Mouse (Mus musculus) T-cell, adult 2 months (primary cell): ENCODE measurements around the gene Sptbn2.
A peak's percentile ranks its signal among the peaks of the same experiment; 100 is the strongest.

Experiments
- DNase-seq: peaks from one replicate; pipeline ENCODE4 v3.0.0; 2022; ENCODE audit warnings: low spot score

Sptbn2 gene

DNA sequence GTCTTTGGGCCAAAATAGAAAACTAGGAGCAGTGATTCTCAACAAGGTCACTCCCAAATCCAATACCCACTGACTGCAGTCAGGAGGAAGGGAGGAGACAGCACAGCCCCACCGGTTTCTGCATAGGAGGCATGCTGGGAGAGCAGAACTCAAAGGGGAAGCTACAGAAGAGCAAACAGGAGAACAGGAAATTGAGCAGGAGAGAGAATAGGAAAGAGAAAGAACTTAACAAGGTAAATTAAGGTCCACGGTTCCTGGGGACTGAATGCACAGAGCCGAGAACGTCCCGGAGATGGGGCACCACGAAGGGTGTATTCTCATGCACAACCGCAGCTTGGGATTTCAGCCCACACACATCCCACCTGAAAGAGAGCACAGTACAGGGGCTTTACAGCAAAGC is 74.2 kb downstream of the Sptbn2 start:
- DNase-seq: no peak

DNA sequence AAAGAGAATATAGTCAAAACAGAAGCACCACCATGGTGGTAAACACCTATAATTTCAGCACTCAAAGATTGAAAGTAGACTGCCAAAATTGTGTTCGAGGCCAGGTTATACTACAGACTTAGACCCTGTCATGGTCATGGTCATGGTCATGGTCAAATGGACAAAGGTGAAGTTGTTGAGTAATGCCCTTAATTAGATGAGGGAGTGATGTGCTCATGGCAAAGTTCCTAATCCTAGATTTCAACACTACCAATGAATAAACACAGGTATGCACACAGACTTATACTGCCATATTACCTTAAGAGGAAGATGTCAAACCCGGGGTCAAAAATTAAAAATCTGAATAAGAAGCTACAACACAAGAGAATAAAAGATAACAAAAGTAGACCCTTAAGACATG is 75.3 kb downstream of the Sptbn2 start:
- no peak for DNase-seq

DNA sequence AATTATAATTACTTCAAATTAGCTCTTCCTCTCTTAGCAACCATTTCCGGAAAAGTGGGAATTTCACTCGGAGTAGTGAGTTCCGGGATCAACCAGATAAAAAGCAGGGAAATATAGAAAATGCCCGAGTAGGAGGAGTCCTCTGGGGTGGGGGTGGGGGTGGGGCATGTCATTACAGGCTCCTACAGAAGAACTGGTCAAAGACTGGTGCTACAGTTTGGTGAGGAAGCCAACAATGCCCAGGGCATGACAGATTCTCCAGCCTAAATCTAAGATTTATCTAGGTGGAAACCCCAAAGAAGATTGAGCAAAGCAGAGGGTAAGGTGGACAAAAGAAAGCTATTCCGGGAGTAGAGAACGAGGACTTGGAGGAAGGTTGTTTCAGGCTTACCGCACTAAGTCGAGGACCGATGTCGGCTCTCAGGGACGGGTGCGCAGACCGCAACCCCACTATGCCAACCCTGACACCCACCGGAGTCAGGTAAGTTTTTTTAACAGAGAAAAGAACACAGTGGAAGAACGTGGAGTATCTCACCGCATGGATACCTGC is 82.4 kb downstream of the Sptbn2 start:
- DNase-seq: no peak

DNA sequence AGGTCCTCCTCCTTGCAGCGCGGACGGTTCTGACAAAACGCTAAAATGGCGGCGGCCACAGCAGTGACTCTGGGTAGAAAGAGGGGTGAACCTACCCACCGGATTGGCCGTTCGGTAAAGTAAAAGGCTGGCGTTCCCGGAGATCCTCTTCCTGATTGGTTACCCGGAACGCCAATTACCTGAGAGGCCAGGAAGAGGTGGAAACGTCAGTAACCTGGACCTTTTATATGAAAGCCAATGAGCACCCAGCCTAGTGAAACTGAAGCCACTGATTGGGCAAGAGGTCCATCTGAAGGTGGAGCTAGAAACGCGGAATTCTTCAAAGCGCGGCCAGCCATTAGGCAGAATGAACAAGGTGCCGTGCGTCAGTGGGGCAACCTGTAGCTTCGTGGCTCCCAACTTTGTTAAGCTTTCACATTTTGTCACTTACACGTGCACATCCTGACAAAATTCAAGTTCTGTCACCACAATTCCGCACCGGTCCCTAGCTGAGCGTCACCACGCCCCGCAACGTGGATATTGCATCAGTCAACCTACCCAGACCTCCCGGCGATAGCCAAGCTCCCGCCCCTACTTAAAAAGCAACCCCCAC is 83.0 kb downstream of the Sptbn2 start, which contains the start of gene Rbm4:
Rbm4 (minus strand) TSS at position 71 of the 592 bp plus-strand sequence.
- peak; percentile 98 for DNase-seq

DNA sequence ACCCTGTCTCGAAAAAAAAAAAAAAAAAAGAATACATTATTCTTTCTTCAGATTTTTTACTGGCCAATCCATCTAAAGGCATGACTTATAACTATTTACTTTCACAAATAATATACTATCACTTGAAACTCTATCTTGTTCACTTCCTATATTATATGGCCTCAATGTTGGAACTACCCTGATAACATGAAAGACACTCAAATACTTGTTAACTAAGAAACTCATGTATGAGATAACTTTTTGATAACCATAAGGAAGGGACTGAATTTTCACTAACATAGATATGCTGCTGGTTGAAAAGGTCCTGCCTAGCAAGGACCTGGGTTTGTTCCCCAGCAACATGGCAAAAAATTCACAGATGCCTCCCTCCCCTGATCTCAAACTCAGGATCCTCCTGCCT is 85.0 kb downstream of the Sptbn2 start:
- DNase-seq: no peak

DNA sequence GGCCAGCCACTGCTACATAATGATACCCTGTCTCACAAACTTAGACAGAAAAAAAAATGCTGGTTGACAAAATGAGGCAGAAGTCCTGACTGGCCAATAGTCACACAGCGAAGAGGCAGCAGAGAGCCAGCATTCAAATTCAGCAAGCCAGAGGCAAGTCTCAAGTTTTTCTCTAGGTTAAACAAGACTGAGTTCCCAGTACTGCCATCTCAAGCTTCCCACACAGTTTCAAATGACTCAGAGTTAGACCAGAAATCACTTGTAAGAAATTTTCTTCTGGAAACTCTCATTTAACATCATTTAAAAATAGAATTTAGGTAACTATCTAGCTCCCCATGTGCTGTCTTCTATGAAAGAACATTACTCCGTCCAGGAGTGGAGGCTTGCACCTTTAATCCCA is 86.9 kb downstream of the Sptbn2 start:
- DNase-seq: no peak

DNA sequence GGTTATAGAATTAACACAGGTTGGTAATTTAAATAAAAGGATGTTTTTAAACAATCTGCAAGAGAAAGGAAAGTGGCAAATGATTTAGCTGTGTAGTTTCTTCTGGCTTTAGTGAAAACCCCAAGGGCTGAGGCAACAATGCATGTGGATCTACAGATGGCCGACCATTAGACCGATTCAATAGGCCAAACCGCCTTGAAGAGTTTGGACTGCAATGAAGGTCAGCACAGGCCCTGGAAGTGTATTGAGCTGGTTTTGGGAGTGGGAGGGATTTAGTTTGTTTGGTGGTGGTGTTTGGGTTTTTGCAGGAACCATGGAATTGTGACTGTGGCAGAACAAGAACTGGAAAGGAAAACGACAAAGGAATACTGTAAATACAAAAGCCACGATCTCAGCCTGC is 88.1 kb downstream of the Sptbn2 start:
- no peak for DNase-seq
